Mouse (Mus musculus) thymus, postnatal 25 days (tissue): Measurements from ENCODE around the gene Fam131c.

Source experiments
- DNase-seq: peaks from one replicate; pipeline ENCODE4 v3.0.0; 2022

The Fam131c gene

GRCm38 (mm10) chr4:141415924-141416323, 47.9 kb downstream of the Fam131c start, which contains the start of gene Clcnkb:
Gene Clcnkb, minus strand, starts transcription at chr4:141416014.
- no peak for DNase-seq

- no peak for DNase-seq
Measured at GRCm38 (mm10) chr4:141419398-141420191, 51.6 kb downstream of the Fam131c start.

- no peak for DNase-seq
Measured at GRCm38 (mm10) chr4:141420192-141420829, 52.3 kb downstream of the Fam131c start, which contains the start of gene Hspb7. Gene Hspb7, plus strand, starts transcription at chr4:141420779.

- DNase-seq = no peak
Measured at GRCm38 (mm10) chr4:141420886-141421285, 52.9 kb downstream of the Fam131c start.

- DNase-seq = no peak
Measured at GRCm38 (mm10) chr4:141421423-141421822, 53.4 kb downstream of the Fam131c start.

- no peak for DNase-seq
Measured at GRCm38 (mm10) chr4:141422841-141423240, 54.8 kb downstream of the Fam131c start.

GRCm38 (mm10) chr4:141423288-141423687, 55.3 kb downstream of the Fam131c start:
- no peak for DNase-seq

- no peak for DNase-seq
Measured at GRCm38 (mm10) chr4:141423691-141424431, 55.8 kb downstream of the Fam131c start.

GRCm38 (mm10) chr4:141425484-141426479, 57.8 kb downstream of the Fam131c start:
- DNase-seq = peak; percentile 38

- DNase-seq = no peak
Measured at GRCm38 (mm10) chr4:141426796-141427745, 59.1 kb downstream of the Fam131c start.

GRCm38 (mm10) chr4:141427921-141428320, 59.9 kb downstream of the Fam131c start:
- no peak for DNase-seq

- no peak for DNase-seq
Measured at GRCm38 (mm10) chr4:141429381-141429780, 61.4 kb downstream of the Fam131c start.

GRCm38 (mm10) chr4:141429847-141430246, 61.8 kb downstream of the Fam131c start:
- DNase-seq = no peak

- DNase-seq = peak; percentile 76
Measured at GRCm38 (mm10) chr4:141430997-141431396, 63.0 kb downstream of the Fam131c start.

- DNase-seq = no peak
Measured at GRCm38 (mm10) chr4:141432666-141433065, 64.6 kb downstream of the Fam131c start.

GRCm38 (mm10) chr4:141433191-141433590, 65.2 kb downstream of the Fam131c start:
- DNase-seq = no peak
